Mouse (Mus musculus) neural tube, embryonic 15.5 days (tissue): ENCODE measurements around the gene Rgs3. TPM values are rescaled to one million over a fixed set of nuclear protein-coding genes. Genes with fewer than 3 reads are reported as not detected.

ENCODE experiments used
- ATAC-seq: fragments of 200-750 bp; cut with Nextera tagmentation; 2 replicates; pipeline ENCODE4 v1.8.0; 2017; ENCODE audit warnings: mild to moderate bottlenecking, moderate TSS enrichment, moderate library complexity; ENCODE audit not compliant: low FRiP score
- H3K27ac ChIP-seq: fragments of 300-500 bp; sonication (generic); replicated peaks from 2 replicates; pipeline ENCODE4 v1.5.1; 2015; ENCODE audit warnings: mild to moderate bottlenecking, inconsistent platforms
- H3K27me3 ChIP-seq: fragments of 300-500 bp; sonication (generic); replicated peaks from 2 replicates; pipeline ENCODE4 v1.6.1; 2015; ENCODE audit warnings: inconsistent platforms
- H3K36me3 ChIP-seq: fragments of 300-500 bp; sonication (generic); 2 replicates; pipeline ENCODE4 v1.6.1; 2015; ENCODE audit warnings: inconsistent platforms
- H3K4me1 ChIP-seq: fragments of 300-500 bp; sonication (generic); 2 replicates; pipeline ENCODE4 v1.6.1; 2015; ENCODE audit warnings: inconsistent platforms
- H3K4me2 ChIP-seq: fragments of 300-500 bp; sonication (generic); 2 replicates; pipeline ENCODE4 v1.6.1; 2015; ENCODE audit warnings: inconsistent platforms, mild to moderate bottlenecking, moderate library complexity
- H3K4me3 ChIP-seq: fragments of 300-500 bp; sonication (generic); replicated peaks from 2 replicates; pipeline ENCODE4 v1.5.1; 2015; ENCODE audit warnings: mild to moderate bottlenecking, inconsistent platforms
- H3K9ac ChIP-seq: fragments of 300-500 bp; sonication (generic); replicated peaks from 2 replicates; pipeline ENCODE4 v1.6.1; 2015; ENCODE audit warnings: mild to moderate bottlenecking, inconsistent platforms
- H3K9me3 ChIP-seq: fragments of 300-500 bp; sonication (generic); replicated peaks from 2 replicates; pipeline ENCODE4 v1.6.1; 2016; ENCODE audit warnings: inconsistent platforms
- WGBS: fragments of 180-500 bp; shearing (Covaris S2); methylation state at CpG from one replicate; pipeline ENCODE4 v1.1.7; 2015; ENCODE audit warnings: mixed read lengths; 5-methylcytosine and 5-hydroxymethylcytosine counted together
- polyA plus RNA-seq: library from polyadenylated mRNA; unstranded; fragments of >200 nt; fragmentation: Nextera tagmentation; extraction: Ambion mirVana; gene quantifications from 2 replicates; pipeline ENCODE4 v1.2.1, GENCODE M21; 2015

Rgs3 gene
- polyA plus RNA-seq, 1 experiment from 2014 or later: 49.2 TPM

DNA sequence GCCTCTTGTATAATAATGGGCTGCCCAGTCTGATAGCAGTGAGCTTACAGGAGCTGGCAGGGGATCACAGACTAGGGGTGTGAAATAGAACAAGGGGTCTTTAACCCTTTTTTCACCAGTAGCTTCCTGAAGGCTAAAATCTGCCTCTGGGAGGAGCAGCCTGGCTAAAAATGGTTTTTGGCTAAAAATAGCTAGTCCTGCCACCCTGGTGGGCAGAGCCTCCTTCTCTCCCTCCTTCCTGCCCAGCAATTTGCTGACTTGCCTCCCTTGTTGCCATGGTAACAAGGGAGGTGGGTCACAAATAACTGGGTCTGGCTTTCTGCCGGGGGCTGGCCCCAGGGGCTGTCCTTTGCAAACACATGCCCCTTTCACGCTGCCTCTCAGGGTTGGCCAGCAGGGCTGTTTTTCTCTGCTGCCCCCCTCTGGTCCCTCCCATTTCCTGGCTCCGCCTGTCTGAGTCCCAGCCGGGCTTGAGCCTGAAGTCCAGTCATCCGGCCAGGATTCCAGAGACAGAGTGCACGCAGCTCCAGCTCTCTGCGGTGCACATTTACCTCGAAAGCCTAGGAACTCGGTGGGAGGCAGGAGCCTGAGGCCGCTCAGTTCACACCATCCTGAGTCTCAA lies 139.7 kb downstream of the Rgs3 start:
- H3K4me2 ChIP-seq: peak overlapping the region; percentile 51
- peak overlapping the region; percentile 58; the same call in 1 of the 2 replicates for H3K27ac ChIP-seq
- H3K4me1 ChIP-seq: peaks cover 61% of the 10 kb centered on the region
- H3K9ac ChIP-seq: 0 out of 2 replicates have a peak overlapping the region, but pooled peaks have one; percentile 11
- peak overlapping the region; percentile 31 for H3K4me3 ChIP-seq
- WGBS: 6% methylated on average over 10 of the region's 10 CpGs
- no peaks in the 10 kb centered on the region for H3K9me3 ChIP-seq
- peak; percentile 76 for ATAC-seq
- peaks cover 29% of the 10 kb centered on the region for H3K36me3 ChIP-seq
- H3K27me3 ChIP-seq: no peaks in the 10 kb centered on the region

DNA sequence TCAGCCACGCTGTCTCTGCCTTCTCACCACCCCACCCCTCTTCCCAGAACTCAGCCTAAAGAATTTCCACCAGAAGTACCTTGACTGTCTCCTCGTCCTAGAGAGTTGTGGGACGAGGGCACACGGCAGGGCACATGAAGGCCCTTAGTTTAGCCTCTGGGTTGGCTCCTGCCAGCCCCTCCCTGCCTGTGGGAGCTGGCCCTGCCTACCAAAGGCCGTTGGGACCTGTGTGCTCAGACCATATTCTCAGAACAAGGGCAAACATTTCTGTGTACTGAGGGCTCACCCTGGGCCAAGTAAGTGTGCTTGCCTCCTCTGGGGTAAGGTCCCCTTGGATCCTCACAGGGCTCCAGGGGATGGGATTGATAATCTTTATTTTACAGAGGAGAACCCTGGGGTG lies 140.8 kb downstream of the Rgs3 start:
- Histone ChIP-seq H3K36me3 (peaks cover 30% of the 10 kb centered on the region), H3K4me3 (peak overlapping the region; percentile 31; the same call in 1 of the 2 replicates), H3K9me3 (no peaks in the 10 kb centered on the region), H3K9ac (no peak overlapping the region), H3K4me1 (peaks cover 49% of the 10 kb centered on the region), H3K27me3 (no peaks in the 10 kb centered on the region), H3K27ac (no peak overlapping the region), H3K4me2 (peak overlapping the region; percentile 51)
- 81% methylated on average over 5 of the region's 5 CpGs for WGBS
- no peak for ATAC-seq

DNA sequence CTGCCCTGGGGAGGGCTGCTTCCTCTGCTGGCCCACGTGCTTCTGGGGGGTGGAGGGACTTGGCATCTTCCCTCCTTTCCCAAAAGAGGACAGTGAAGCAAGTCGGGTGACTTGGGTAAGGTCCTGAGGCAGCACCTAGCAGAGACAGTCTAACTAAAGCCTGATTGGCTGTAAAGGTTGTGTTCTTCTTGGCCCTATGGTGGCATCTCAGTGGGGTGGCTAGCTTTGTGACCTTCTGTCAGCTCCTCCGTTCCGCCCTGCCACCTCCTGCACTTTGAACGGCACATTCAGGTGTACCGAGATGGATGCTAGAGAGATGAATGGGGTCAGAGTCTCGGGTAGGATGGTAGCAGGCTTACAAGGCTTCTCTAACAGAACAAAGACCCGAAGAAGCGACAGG lies 143.5 kb downstream of the Rgs3 start:
- Histone ChIP-seq H3K27me3 (no peaks in the 10 kb centered on the region), H3K9me3 (no peaks in the 10 kb centered on the region), H3K9ac (no peak overlapping the region), H3K4me1 (peaks cover 23% of the 10 kb centered on the region), H3K36me3 (peaks cover 30% of the 10 kb centered on the region), H3K27ac (no peak overlapping the region), H3K4me3 (no peak overlapping the region), H3K4me2 (no peak overlapping the region)
- WGBS: 78% methylated on average over 9 of the region's 9 CpGs
- no peak for ATAC-seq

DNA sequence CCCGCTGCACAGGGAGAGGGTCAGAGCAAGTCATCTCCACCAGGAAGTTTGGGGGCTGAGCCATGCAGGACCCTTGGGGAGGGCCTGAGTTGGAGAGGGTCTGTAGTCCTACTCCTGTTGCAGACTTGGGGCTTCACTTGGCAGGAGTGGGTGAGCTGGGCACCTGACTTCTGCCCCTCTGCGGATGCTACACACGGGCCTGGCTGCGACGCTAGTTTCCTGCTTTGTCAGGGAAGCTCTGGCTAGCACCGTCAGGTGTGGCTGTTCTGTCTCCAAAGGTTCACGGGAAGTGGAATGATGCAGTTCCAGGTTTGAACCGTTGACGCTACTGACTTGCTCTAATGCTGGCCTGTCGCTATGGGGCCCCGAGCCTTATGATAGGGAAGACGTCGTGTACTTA lies 144.6 kb downstream of the Rgs3 start:
- H3K36me3 ChIP-seq: peaks cover 30% of the 10 kb centered on the region
- H3K4me1 ChIP-seq: peaks cover 16% of the 10 kb centered on the region
- no peak overlapping the region for H3K4me3 ChIP-seq
- H3K4me2 ChIP-seq: no peak overlapping the region
- ATAC-seq: no peak
- 97% methylated on average over 13 of the region's 13 CpGs for WGBS
- no peaks in the 10 kb centered on the region for H3K27me3 ChIP-seq
- H3K27ac ChIP-seq: no peak overlapping the region
- no peak overlapping the region for H3K9ac ChIP-seq
- no peaks in the 10 kb centered on the region for H3K9me3 ChIP-seq

DNA sequence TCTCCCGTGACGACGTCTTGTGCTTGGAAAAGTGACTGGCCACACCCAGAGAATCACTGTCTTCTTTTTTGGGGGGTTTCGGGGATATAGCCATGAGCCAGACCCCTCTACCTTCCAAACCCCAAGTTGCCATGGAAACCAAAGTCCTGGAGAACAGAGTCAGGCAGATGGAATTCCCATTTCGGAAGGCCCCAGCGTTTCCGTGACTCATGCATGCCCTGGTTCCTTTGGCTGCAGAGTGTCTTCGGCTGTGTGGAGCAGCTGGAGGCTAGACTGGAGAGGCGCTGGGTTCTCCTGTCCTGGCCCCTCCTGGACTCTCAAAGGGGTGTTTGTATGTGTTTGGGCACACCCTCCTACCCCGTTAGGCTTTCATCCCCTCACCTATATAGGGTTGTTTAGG lies 145.4 kb downstream of the Rgs3 start:
- H3K4me1 ChIP-seq: peaks cover 8% of the 10 kb centered on the region; the same call in 1 of the 2 replicates
- 76% methylated on average over 10 of the region's 10 CpGs for WGBS
- no peaks in the 10 kb centered on the region for H3K27me3 ChIP-seq
- no peak overlapping the region for H3K9ac ChIP-seq
- H3K27ac ChIP-seq: no peak overlapping the region
- no peak for ATAC-seq
- H3K4me2 ChIP-seq: no peak overlapping the region
- H3K4me3 ChIP-seq: no peak overlapping the region
- H3K36me3 ChIP-seq: peaks cover 30% of the 10 kb centered on the region
- H3K9me3 ChIP-seq: no peaks in the 10 kb centered on the region

DNA sequence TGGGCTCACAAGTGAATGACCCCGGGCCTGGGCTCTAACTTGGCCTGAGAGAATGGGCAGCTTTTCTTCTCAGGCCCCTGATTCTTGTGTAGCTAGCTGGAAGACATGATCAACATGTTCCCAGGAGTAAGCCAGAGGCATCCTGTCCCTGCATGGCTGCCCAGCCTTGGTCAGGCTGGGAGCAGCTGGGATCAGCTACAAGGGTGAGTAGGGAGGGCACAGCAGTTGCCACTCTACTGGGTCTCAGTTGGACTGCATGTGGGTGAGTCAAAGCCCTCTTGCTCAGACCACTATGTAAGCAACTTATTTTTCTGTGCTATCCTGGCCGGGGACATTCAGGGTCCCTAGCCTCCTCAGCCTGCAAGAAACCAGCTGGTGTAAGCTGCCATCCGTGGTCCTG lies 146.1 kb downstream of the Rgs3 start:
- H3K27ac ChIP-seq: no peak overlapping the region
- no peak overlapping the region for H3K4me2 ChIP-seq
- H3K4me1 ChIP-seq: peaks cover 1% of the 10 kb centered on the region; the same call in 1 of the 2 replicates
- H3K36me3 ChIP-seq: peaks cover 25% of the 10 kb centered on the region
- no peak overlapping the region for H3K9ac ChIP-seq
- no peak for ATAC-seq
- no peaks in the 10 kb centered on the region for H3K27me3 ChIP-seq
- H3K9me3 ChIP-seq: no peaks in the 10 kb centered on the region
- no peak overlapping the region for H3K4me3 ChIP-seq
- 58% methylated on average over 3 of the region's 3 CpGs for WGBS

DNA sequence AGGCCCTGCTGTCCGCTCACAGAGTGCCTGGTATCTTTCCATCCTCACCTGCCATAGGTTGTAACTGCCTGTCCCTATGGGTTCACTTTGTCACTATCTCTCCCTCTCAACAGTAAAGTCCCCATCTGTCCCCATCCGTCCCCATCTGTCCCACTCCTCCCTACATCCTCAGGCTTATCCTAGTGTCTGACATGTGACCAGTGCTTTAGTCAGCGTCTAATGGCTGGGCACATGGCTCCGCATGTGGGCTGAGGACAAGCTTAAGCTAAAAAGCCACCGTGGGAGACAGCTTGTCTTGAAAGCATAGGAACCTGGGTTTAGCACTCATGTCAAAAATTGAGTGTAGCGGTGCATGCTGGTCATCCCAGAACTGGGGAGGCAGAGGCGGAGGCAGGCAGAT lies 148.4 kb downstream of the Rgs3 start:
- no peak overlapping the region for H3K4me2 ChIP-seq

DNA sequence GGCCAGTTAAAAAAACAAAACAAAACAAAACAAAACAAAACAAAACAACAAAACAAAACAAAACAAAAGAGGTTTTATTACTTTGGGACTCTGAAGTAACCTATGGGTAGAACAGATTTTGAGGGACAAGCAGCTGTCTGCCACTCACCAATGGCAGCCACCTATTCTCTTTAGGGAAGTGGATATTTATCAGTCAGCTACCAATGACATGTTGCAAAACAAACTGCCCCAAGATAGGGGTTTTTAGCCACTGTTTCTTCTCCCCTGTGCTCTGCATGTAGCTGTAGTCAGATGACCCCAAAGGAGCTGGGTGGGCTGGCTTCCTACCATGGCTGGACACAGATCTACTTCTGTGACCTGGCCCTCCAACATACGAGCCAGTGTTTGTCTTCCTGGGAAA lies 149.3 kb downstream of the Rgs3 start:
- no peak for ATAC-seq
- H3K27me3 ChIP-seq: no peaks in the 10 kb centered on the region
- no peak overlapping the region for H3K9ac ChIP-seq
- H3K4me2 ChIP-seq: no peak overlapping the region
- 72% methylated on average over 1 of the region's 1 CpGs for WGBS
- no peak overlapping the region for H3K27ac ChIP-seq
- peaks cover 4% of the 10 kb centered on the region; the same call in 1 of the 2 replicates for H3K36me3 ChIP-seq
- H3K4me1 ChIP-seq: no peaks in the 10 kb centered on the region; the same call in 1 of the 2 replicates
- no peak overlapping the region for H3K4me3 ChIP-seq
- no peaks in the 10 kb centered on the region for H3K9me3 ChIP-seq

More for the DNA sequence above, 148.4 kb downstream of the Rgs3 start:
- H3K27me3 ChIP-seq: no peaks in the 10 kb centered on the region
- ATAC-seq: no peak
- no peak overlapping the region for H3K4me3 ChIP-seq
- peaks cover 13% of the 10 kb centered on the region for H3K36me3 ChIP-seq
- no peaks in the 10 kb centered on the region; the same call in 1 of the 2 replicates for H3K4me1 ChIP-seq
- no peak overlapping the region for H3K9ac ChIP-seq
- H3K27ac ChIP-seq: no peak overlapping the region
- 77% methylated on average over 7 of the region's 7 CpGs for WGBS
- no peaks in the 10 kb centered on the region for H3K9me3 ChIP-seq

DNA sequence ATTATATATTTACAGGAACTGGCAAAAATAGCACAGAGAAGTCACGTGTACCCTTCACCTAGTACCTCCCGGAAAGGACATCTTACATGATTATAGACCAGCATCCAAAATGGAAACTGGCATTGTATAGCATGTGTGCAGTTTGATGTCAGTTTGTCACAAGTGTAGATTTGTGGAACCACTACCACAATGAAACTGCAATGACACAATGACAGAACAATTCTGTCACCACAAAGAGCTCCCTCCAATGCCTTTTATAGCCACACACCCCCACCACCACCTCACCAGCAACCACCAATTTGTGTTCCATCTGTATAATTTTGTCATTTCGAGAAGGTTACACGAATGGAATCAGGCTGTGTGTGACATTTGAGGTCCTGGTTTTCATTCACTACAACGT lies 149.8 kb downstream of the Rgs3 start:
- H3K4me1 ChIP-seq: no peaks in the 10 kb centered on the region
- no peaks in the 10 kb centered on the region for H3K27me3 ChIP-seq
- H3K27ac ChIP-seq: no peak overlapping the region
- H3K4me2 ChIP-seq: no peak overlapping the region
- no peaks in the 10 kb centered on the region for H3K9me3 ChIP-seq
- no peak for ATAC-seq
- H3K36me3 ChIP-seq: no peaks in the 10 kb centered on the region
- WGBS: 85% methylated on average over 5 of the region's 5 CpGs
- no peak overlapping the region for H3K4me3 ChIP-seq
- no peak overlapping the region for H3K9ac ChIP-seq

DNA sequence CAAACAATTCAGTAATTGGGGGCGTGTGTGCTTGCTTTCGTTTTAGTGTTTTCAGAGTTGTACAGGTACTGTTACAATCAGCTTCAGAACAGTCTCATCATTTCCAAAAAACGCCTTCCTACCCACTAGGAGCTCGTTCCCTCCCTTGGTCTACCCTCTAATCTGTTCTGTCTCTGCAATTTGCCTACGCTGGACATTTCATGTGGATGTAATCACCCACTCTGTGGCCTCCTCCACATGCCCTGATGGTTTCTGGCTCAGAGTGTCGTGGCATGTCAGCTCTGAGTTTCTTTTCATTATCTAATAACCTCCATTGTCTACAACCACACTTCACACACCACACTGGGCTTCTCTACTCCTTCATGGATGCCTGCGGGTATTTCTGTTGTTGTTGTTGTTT lies 151.5 kb downstream of the Rgs3 start:
- Histone ChIP-seq H3K4me1 (no peaks in the 10 kb centered on the region), H3K27me3 (no peaks in the 10 kb centered on the region), H3K9ac (no peak overlapping the region), H3K4me2 (no peak overlapping the region), H3K36me3 (no peaks in the 10 kb centered on the region), H3K4me3 (no peak overlapping the region), H3K9me3 (no peaks in the 10 kb centered on the region), H3K27ac (no peak overlapping the region)
- no peak for ATAC-seq
- 86% methylated on average over 7 of the region's 7 CpGs for WGBS

DNA sequence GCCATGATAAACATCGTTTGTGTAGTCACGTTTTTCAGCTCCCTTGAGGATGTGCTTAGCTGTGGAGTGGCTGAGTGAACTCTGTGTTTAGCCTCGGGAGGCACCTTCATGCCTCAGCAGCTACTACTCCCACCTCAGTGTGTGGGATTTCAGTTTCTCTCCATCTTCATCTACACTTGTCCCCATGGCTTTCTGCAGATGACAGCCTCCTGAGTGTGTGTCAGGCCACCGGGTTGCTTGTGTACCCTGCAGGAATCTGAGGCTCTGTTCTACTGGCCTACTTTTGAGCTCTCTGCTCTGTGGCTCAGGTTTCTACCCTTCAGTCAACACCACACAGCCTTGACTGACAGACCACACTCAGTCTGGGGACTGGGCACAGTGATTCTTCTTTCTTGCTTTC lies 151.9 kb downstream of the Rgs3 start:
- H3K4me3 ChIP-seq: no peak overlapping the region
- no peak for ATAC-seq

DNA sequence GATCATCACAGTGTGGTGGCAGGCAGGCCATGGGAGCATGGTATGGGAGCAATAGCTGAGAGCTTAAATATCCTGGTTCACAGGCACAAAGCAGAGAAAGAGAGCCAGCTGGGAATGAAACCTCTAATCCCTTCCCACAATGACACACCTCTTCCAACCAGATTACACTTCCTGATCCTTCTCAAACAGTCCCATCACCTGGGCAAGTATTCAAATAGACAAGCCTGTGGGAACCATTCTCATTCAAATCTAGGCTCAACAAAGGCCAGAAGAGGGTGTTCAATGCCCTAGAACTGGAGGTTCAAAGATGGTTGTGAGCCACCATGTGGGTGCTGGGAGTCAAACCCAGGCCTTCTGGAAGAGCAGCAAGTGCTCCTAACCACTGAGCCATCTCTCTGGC lies 161.2 kb downstream of the Rgs3 start:
- Histone ChIP-seq H3K4me1 (0 out of 2 replicates have a peak, but pooled peaks cover 2% of the 10 kb centered on the region), H3K4me3 (no peak overlapping the region), H3K4me2 (no peak overlapping the region), H3K27me3 (no peaks in the 10 kb centered on the region), H3K9ac (no peak overlapping the region), H3K27ac (no peak overlapping the region), H3K9me3 (0 out of 2 replicates have a peak, but pooled peaks cover 2% of the 10 kb centered on the region), H3K36me3 (no peaks in the 10 kb centered on the region)
- ATAC-seq: no peak

More for the DNA sequence above, 151.9 kb downstream of the Rgs3 start:
- H3K9ac ChIP-seq: no peak overlapping the region
- WGBS: 76% methylated on average over 4 of the region's 4 CpGs
- no peaks in the 10 kb centered on the region for H3K9me3 ChIP-seq
- no peak overlapping the region for H3K27ac ChIP-seq
- no peaks in the 10 kb centered on the region for H3K4me1 ChIP-seq
- H3K36me3 ChIP-seq: no peaks in the 10 kb centered on the region
- H3K27me3 ChIP-seq: no peaks in the 10 kb centered on the region
- no peak overlapping the region for H3K4me2 ChIP-seq
